Mouse (Mus musculus) liver, adult (tissue): Measurements from ENCODE around the gene Tmem39b.
A peak's percentile ranks its signal among the peaks of the same experiment; 100 is the strongest.

ENCODE experiments used
- GATA4 ChIP-seq: IDR thresholded peaks from 2 replicates; pipeline ENCODE4 v1.6.1; 2014; ENCODE audit warnings: mild to moderate bottlenecking, low read length; ENCODE audit not compliant: insufficient replicate concordance

Gene Tmem39b

DNA sequence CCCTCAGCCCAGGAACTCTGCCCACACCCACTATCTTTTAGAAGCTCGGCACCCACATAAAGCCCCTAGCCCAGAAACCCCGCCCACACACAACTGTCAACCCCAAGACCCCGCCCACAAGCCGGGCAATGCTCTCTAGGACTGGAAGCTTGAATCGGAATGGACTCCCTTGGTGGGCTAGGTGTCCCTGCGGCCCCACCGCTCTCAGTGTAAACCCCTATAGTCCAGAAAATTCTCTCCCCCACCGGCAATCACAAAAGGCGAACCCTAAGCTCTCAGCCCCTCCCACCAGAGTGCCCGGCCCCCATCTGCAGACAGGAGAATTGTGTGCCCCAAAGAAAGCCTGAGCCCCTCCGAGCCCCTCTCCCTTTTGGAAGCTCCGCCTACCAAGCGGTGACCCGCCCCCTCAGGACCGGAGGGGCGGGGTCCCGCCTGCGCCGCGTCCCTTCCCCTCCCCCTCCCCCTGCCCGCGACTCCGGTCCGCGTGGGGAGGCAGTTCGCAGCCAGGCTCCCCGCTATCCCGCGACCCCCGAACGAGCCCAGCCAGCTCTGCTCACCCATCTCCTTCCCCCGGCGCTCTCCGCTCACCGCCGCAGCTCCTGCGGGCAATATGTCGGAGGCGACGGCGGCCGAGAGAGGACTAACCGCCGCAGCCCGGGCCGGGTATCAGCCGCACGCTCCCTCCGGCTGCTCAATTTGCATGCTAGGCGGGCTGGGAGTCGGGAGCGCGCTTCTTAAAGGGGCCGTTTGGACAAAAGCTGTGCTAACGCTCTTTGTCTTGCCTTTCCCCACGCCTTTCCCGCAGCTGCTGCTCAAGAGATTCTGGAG is at the start of gene Tmem39b:
Tmem39b (minus strand) TSS at position 681 of the 828 bp plus-strand sequence.
- TF ChIP-seq GATA4, result peak; percentile 93; the same call in 1 of the 2 replicates

GRCm38 (mm10) chr4:129746106-129746505 is 49.5 kb upstream of the Tmem39b start:
- no peak for TF ChIP-seq GATA4

DNA sequence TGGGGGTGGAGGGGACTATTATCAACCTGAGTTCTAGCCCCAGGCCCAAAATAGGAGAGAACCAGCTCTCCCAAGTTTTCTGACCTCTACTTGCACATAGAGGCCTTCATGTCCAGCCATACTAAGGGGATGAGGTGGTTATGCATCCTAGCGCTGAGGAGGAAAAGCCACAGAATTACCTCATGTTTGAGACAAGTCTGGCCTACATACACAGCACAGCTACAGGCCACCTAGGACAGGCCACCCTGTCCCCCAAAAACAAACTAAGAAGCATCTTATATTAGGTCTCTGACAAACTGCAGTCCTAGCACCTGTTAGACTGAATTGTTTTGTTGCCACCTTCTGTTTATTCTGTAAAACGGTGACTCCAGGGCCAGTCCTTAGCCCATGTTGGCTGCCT is 46.9 kb upstream of the Tmem39b start:
- no peak for TF ChIP-seq GATA4

- TF ChIP-seq GATA4, result no peak
These were observed 46.4 kb upstream of the Tmem39b start for GRCm38 (mm10) chr4:129743010-129743390.

GRCm38 (mm10) chr4:129742232-129743009 is 45.8 kb upstream of the Tmem39b start, which contains the start of gene Khdrbs1:
Khdrbs1 (minus strand) TSS chr4:129742303.
- peak; percentile 77; the same call in 1 of the 2 replicates for TF ChIP-seq GATA4

DNA sequence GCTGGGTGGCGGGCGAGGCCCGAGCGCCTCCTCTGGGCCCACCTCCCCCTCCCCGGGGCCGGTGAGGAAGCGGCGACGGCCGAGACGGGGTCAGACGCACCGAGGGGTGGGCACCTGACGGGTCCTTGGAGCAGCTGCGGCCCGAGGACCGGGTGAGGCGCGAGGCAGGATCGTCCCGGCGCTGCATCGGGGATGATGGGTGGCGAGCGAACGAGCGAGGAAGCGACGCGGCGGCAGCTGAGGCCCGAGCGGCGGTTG is 45.3 kb upstream of the Tmem39b start:
- TF ChIP-seq GATA4, result no peak

- TF ChIP-seq GATA4, result no peak
These were observed 44.8 kb upstream of the Tmem39b start for GRCm38 (mm10) chr4:129741251-129741973.

DNA sequence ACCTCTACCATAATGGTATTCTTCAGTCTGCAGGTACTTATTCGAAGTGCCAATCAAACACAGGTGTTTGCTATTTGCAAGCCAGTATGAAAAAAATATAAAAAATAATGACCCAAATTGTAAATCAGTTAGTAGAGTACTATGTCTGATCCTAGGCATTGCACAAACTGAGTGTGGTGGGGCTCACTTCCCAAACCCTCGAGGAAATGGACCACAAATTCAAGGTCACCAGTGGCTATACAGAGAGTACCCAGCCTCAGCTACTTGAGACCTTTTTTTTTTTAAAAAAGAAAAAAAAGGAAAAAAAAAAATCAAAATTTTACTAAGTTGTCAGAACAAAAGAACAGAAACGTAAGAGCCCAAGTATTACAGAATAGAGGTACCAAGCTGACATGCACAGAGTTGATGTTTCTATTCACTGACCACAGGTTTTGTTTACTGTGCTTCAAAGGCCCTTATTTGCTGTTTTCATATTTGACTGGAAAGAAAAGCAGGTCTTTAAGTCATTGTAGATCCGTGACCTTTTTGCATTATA is 42.5 kb upstream of the Tmem39b start:
- TF ChIP-seq GATA4, result no peak

- no peak for TF ChIP-seq GATA4
These were observed 39.5 kb upstream of the Tmem39b start for GRCm38 (mm10) chr4:129736173-129736572.

GRCm38 (mm10) chr4:129731423-129731822 is 34.8 kb upstream of the Tmem39b start:
- TF ChIP-seq GATA4, result no peak

GRCm38 (mm10) chr4:129716310-129716709 is 19.7 kb upstream of the Tmem39b start:
- no peak for TF ChIP-seq GATA4

DNA sequence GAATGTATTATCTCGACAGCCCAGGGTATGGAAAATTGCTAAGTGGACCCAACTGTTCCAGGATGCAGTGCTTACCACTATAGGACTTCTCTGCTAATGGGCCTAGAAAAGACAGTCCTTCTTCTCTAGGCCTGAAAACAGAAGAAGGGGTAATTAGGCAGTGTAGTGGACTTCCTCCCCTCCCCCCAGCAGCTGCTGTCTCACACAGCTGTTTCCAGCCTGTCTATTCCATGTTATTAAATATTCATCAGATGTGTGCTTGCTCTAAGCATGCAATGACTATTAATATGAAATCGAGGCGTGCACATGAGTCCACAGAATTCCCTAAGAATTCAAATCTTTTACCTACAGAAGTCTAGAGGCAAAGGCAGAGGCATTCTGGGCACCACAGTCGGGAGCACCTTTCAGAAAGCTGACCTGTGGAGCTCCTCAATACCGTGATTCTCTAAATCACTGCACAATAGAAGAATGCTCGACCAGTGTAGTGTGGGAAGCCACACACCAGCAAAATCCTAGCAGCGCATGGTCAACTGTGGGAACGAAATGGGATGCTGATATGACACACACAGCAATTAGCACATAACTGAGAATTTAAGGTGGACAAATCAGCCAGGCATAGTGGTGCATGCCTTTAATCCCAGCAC is 13.0 kb upstream of the Tmem39b start:
- TF ChIP-seq GATA4, result no peak

- TF ChIP-seq GATA4, result no peak
These were observed 10.1 kb upstream of the Tmem39b start for GRCm38 (mm10) chr4:129706750-129707149.

DNA sequence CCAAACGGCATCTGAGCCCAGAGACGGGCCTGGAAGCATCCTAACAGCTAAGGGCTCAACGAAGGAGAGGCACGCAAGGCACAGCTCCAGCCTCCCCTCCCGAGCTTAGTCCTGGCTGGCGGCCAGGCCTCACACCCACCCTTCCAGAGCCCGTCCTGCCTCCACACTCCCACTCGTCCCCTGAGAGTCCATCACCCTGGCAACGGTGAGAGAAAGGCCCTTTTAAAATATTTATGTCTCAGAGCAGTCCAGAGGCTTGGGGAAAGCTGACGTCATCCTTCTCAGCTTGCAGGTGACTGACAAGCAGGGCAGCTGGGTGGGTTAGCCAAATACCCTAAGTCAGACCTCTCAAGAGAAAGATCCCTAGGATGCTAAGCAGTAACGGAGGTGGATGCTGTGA is 5.8 kb upstream of the Tmem39b start:
- TF ChIP-seq GATA4, result no peak
